Mouse (Mus musculus) left cerebral cortex, adult 8-10 months (tissue): ENCODE results near the gene Vmn2r89. TPM values are rescaled to one million over a fixed set of nuclear protein-coding genes. Genes with fewer than 3 reads are reported as not detected.

Source experiments
- total RNA-seq, 4 experiments: library from RNA; stranded (reverse); gene quantifications; 2 replicates each; pipeline ENCODE4 v1.2.4; 2022

The Vmn2r89 gene
- total RNA-seq, 4 experiments from 2014 or later, result not detected

Other genes starting within 250 kb of the Vmn2r89 start
- not detected for gene Ear14, start 248.5 kb upstream of the Vmn2r89 start, total RNA-seq
- gene Rnase2a, start 195.7 kb upstream of the Vmn2r89 start, total RNA-seq, result not detected
- gene Gm7247, start 90.1 kb upstream of the Vmn2r89 start, total RNA-seq, result not detected
- not detected for gene Vmn2r88, start 41.0 kb upstream of the Vmn2r89 start, total RNA-seq
- gene Gm5622, start 100.9 kb downstream of the Vmn2r89 start, total RNA-seq, result not detected
- gene Gm17175, start 122.2 kb downstream of the Vmn2r89 start, total RNA-seq, result not detected
- not detected for gene Gm17174, start 140.3 kb downstream of the Vmn2r89 start, total RNA-seq
- not detected for gene Gm17078, start 159.5 kb downstream of the Vmn2r89 start, total RNA-seq
- gene Gm4181, start 183.8 kb downstream of the Vmn2r89 start, total RNA-seq, result not detected
- gene Gm17079, start 243.6 kb downstream of the Vmn2r89 start, total RNA-seq, result not detected